Mouse (Mus musculus) erythroblast, embryonic 14.5 days (primary cell): ENCODE results near the gene Tmc3.

Experiments used
- GATA1 ChIP-seq: IDR thresholded peaks from 2 replicates; pipeline ENCODE4 v1.6.1; 2012; ENCODE audit warnings: low read length, inconsistent platforms, mixed read lengths
- TAL1 ChIP-seq: IDR thresholded peaks from 3 replicates; pipeline ENCODE4 v1.6.1; 2012; ENCODE audit warnings: low read length, inconsistent platforms, mixed read lengths

- no peak for TF ChIP-seq GATA1
- no peak for TF ChIP-seq TAL1
Observed at GRCm38 (mm10) chr7:83618709-83619108, 34.0 kb downstream of the Tmc3 start.
